Mouse (Mus musculus) heart, embryonic 16.5 days (tissue): ENCODE measurements around the gene Prune1. TPM values are rescaled to one million over a fixed set of nuclear protein-coding genes. Genes with fewer than 3 reads are reported as not detected.
A peak's percentile ranks its signal among the peaks of the same experiment; 100 is the strongest.

Experiments used
- ATAC-seq: fragments of 200-750 bp; cut with Nextera tagmentation; replicated peaks from 2 replicates; pipeline ENCODE4 v1.8.0; 2017; ENCODE audit warnings: moderate number of reproducible peaks; ENCODE audit not compliant: insufficient read depth, low FRiP score; ENCODE audit errors: extremely low read depth
- H3K27ac ChIP-seq: fragments of 300-500 bp; sonication (generic); 2 replicates; pipeline ENCODE4 v1.5.1; 2014; ENCODE audit warnings: mild to moderate bottlenecking, low read length, control low read depth, moderate library complexity
- H3K27me3 ChIP-seq: fragments of 300-500 bp; sonication (generic); 2 replicates; pipeline ENCODE4 v1.6.1; 2014; ENCODE audit warnings: low read length, mixed read lengths; ENCODE audit not compliant: control insufficient read depth, insufficient read depth
- H3K36me3 ChIP-seq: fragments of 300-500 bp; sonication (generic); 2 replicates; pipeline ENCODE4 v1.6.1; 2014; ENCODE audit not compliant: control insufficient read depth, insufficient read depth
- H3K4me1 ChIP-seq: fragments of 300-500 bp; sonication (generic); 2 replicates; pipeline ENCODE4 v1.6.1; 2014; ENCODE audit warnings: low read length, mixed read lengths; ENCODE audit not compliant: control insufficient read depth, insufficient read depth
- H3K4me2 ChIP-seq: fragments of 300-500 bp; sonication (generic); 2 replicates; pipeline ENCODE4 v1.6.1; 2014; ENCODE audit warnings: low read depth, mild to moderate bottlenecking, control low read depth, low read length
- H3K4me3 ChIP-seq: fragments of 300-500 bp; sonication (generic); 2 replicates; pipeline ENCODE4 v1.5.1; 2014; ENCODE audit warnings: mild to moderate bottlenecking, control low read depth, low read length
- H3K9ac ChIP-seq: fragments of 300-500 bp; sonication (generic); 2 replicates; pipeline ENCODE4 v1.6.1; 2014; ENCODE audit warnings: low read length, control low read depth
- H3K9me3 ChIP-seq: fragments of 300-500 bp; sonication (generic); replicated peaks from 2 replicates; pipeline ENCODE4 v1.6.1; 2016; ENCODE audit warnings: low read length; ENCODE audit not compliant: control insufficient read depth
- WGBS: fragments of 180-500 bp; shearing (Covaris S2); extraction: QIAGEN DNeasy Blood & Tissue Kit; methylation state at CpG from one replicate; pipeline ENCODE4 v1.1.7; 2014; 5-methylcytosine and 5-hydroxymethylcytosine counted together
- polyA plus RNA-seq: library from polyadenylated mRNA; unstranded; fragments of >200 nt; fragmentation: Nextera tagmentation; extraction: Ambion mirVana; gene quantifications from 2 replicates; pipeline ENCODE4 v1.2.1, GENCODE M21; 2015

Gene Prune1
- polyA plus RNA-seq, 1 experiment from 2014 or later = 31.4 TPM

DNA sequence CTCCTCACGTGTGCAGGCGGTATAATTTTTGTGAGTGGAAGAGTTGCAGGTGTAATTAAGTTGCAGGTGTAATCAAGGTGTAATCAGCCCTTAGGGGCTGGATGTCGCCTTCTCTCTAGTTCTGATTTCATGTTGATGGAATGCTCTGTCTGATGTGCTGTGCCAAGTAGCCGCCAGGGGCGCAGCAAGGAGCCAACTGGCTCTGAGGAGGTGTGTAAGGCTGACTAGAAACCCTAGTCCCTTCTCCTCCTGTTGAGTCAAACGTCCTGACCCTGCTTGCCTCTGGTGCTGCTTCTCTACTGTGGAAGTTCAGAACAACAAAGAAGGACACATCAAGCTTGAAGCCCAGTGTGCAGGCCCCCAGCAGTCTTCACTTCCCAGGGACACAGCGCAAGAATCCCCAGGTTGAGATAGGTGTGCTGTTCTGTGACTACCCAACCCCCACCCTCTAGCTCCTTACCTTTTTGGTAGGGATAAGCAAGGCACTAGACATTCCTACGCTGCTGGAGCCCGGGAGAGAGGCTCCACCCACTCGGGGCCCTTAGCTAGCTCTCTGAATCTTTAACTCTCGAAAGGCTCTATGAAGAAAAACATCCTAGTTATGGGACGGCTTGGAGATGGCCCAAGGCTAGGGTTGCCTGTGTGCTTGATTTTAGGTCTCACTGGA lies 35.7 kb upstream of the Prune1 start:
- ATAC-seq = no peak
- peak overlapping the region; percentile 3 for H3K4me3 ChIP-seq

DNA sequence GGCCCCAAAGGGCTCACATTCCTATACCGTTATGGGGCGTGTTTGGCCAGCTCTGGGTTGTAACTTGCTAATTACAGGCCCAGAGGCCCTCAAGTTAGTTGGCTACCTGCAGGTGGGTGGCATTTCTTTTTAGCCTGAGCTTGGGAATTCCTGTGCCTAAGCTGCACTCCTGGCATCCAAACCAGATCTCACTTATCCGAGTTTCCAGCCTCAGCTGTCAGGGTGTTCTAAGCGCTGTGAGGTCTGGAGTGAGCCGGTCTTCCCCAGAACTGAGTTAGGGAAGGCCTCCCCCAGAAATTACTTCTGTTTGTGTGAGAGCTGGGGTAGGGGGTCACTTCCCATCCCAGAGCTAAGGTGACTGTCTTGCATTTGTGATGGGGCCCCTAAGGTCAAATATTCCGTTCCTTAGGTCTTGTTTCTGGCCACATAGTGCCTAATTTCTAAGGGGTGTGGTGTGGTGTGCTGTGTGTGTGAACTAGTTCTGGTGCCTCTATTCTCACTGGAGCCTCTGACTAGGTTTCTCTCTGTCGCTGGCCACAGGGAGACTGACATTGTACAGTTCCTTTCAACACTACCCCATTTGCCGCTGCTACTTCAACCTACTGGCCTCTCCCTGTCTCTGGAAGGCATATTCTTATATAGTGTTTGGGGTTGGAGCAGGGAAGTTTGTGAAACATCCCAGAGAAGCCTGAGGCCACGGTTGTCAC lies 34.1 kb upstream of the Prune1 start:
- H3K27me3 ChIP-seq = no peaks in the 10 kb centered on the region
- H3K9me3 ChIP-seq = no peaks in the 10 kb centered on the region
- WGBS = 6% methylated on average over 9 of the region's 9 CpGs
- H3K9ac ChIP-seq = peak overlapping the region; percentile 99
- peak overlapping the region; percentile 96 for H3K27ac ChIP-seq
- peak overlapping the region; percentile 94 for H3K4me2 ChIP-seq
- peak overlapping the region; percentile 93 for H3K4me3 ChIP-seq
- ATAC-seq = no peak
- H3K4me1 ChIP-seq = peaks cover 38% of the 10 kb centered on the region
- peaks cover 13% of the 10 kb centered on the region for H3K36me3 ChIP-seq

More for the DNA sequence above, 35.7 kb upstream of the Prune1 start:
- Histone ChIP-seq H3K9ac (peak overlapping the region; percentile 15), H3K9me3 (no peaks in the 10 kb centered on the region), H3K27me3 (no peaks in the 10 kb centered on the region), H3K4me2 (peak overlapping the region; percentile 54), H3K4me1 (peaks cover 36% of the 10 kb centered on the region), H3K36me3 (peaks cover 29% of the 10 kb centered on the region), H3K27ac (peak overlapping the region; percentile 76)
- WGBS = 16% methylated on average over 12 of the region's 12 CpGs

DNA sequence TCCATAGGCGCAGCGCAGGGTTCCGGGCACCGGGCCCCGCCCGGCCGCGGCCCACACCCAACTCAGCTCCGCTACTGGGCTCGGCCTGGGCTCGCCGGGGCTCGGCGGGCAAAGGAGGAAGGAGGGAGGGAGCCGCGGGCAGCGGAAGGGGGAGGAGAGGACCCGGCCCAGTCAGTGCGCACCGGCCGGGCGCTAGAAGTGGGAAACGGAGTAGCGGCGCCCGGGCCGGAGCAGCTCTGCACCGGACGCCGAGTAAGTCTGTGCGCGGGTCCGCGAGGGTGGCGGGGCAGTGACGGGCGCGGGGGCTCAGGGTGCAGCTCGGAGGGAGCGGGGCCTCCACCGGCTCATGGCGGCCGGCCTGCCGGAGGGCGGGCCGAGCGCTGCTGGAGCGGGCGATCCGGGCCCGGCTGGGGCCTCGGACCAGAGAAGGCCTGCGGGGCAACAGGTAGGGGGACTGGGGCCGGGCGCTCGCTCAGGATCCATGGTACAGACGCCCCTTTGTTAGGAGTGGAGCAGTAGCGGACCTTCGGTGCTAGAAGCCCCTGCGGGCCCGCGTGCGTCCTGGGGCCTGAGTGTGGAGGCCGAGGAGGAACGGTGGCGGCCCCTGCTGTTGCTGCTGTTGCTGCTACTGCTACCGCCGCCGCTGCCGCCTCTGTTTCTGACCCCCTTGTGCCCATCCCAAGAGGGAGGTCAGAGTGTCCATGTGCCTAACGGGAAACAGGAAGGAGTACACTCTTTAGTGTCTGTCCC lies 33.4 kb upstream of the Prune1 start:
- Histone ChIP-seq H3K4me2 (peak overlapping the region; percentile 94), H3K36me3 (peaks cover 6% of the 10 kb centered on the region), H3K27ac (peak overlapping the region; percentile 96), H3K4me1 (peaks cover 38% of the 10 kb centered on the region), H3K9me3 (no peaks in the 10 kb centered on the region), H3K4me3 (peak overlapping the region; percentile 93), H3K9ac (peak overlapping the region; percentile 99), H3K27me3 (no peaks in the 10 kb centered on the region)
- ATAC-seq = peak; percentile 91
- WGBS = under 1% methylated on average over 70 of the region's 71 CpGs

DNA sequence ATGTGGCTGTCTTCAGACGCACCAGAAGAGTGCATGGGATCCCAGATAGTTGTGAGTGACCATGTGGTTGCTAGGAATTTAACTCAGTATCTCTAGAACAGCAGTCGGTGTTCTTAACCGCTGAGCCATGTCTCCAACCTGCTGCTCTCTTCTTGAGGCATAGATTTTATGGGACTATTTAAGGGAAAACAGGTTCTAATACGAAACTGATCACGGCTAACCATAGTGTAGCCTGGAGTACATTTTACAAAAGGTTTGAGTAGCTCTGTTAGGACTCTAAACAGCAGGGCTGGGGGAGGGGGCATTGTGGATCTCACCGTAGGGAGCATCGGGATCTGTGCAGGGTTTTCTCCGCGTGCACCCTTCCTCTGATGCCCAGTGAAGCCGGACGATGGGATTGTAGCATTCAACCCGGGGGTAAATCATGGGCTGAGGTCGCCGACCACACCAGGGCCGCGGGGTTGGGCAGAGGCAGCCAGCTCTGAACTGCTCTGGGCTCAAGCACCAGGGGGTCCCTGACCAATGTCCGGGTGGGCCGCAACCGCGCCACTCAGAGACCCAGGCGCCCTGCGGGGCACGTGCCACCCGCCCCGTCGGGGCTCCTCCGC lies 32.7 kb upstream of the Prune1 start, which contains the start of gene Cers2:
Gene Cers2 (plus strand): TSS at position 306 of the 608 bp plus-strand sequence.
- WGBS = 4% methylated on average over 27 of the region's 27 CpGs
- Histone ChIP-seq H3K36me3 (no peaks in the 10 kb centered on the region), H3K9ac (peak within 1 kb of the TSS; percentile 99), H3K27me3 (no peaks in the 10 kb centered on the region), H3K4me1 (peaks cover 38% of the 10 kb centered on the region), H3K4me2 (peak within 1 kb of the TSS; percentile 94), H3K9me3 (no peaks in the 10 kb centered on the region), H3K27ac (peak within 1 kb of the TSS; percentile 96), H3K4me3 (peak within 1 kb of the TSS; percentile 93)
- no peak for ATAC-seq

DNA sequence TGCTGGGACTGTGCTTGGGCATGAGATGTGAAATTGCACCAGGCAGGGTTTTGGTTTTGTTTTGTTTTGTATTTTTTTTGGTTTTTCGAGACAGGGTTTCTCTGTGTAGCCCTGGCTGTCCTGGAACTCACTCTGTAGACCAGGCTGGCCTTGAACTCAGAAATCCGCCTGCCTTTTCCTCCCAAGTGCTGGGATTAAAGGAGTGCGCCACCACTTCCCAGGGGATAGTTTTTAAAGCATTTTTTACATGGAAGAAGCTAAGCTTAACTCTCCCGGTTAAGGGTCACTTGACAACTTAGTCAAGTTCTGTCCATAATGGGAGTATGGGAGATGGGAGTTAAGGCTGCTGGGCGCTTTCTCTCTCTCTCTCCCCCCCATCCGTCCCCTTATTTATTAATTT lies 32.2 kb upstream of the Prune1 start:
- H3K9me3 ChIP-seq = no peaks in the 10 kb centered on the region
- no peaks in the 10 kb centered on the region for H3K27me3 ChIP-seq
- ATAC-seq = no peak
- peaks cover 34% of the 10 kb centered on the region for H3K4me1 ChIP-seq
- peak overlapping the region; percentile 94 for H3K4me2 ChIP-seq
- WGBS = 67% methylated on average over 6 of the region's 6 CpGs
- no peaks in the 10 kb centered on the region for H3K36me3 ChIP-seq
- H3K4me3 ChIP-seq = peak overlapping the region; percentile 93
- H3K27ac ChIP-seq = no peak overlapping the region
- no peak overlapping the region; the same call in 1 of the 2 replicates for H3K9ac ChIP-seq

DNA sequence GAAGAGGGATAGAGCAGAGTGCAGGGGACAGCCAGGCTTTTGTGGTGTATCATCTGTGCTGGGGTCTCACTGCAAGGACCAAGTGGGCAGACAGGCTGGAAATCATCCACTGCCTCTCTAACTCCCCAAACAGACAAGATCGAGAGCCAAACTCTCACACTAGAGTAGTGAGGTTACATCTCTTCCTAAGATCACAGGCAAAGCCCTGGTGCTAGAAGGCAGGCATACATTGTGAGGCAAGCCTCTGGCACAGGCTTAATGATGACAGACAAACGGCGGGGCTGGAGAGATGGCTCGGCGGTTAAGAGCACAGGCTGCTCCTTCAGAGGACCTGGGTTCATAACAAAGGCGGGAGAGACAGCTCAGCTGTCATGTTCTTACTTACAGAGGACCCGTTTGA lies 31.6 kb upstream of the Prune1 start:
- Histone ChIP-seq H3K9me3 (no peaks in the 10 kb centered on the region), H3K27me3 (no peaks in the 10 kb centered on the region), H3K36me3 (no peaks in the 10 kb centered on the region), H3K9ac (no peak overlapping the region), H3K27ac (no peak overlapping the region), H3K4me3 (no peak overlapping the region), H3K4me2 (no peak overlapping the region), H3K4me1 (peaks cover 28% of the 10 kb centered on the region)
- ATAC-seq = no peak
- WGBS = 45% methylated on average over 7 of the region's 7 CpGs

DNA sequence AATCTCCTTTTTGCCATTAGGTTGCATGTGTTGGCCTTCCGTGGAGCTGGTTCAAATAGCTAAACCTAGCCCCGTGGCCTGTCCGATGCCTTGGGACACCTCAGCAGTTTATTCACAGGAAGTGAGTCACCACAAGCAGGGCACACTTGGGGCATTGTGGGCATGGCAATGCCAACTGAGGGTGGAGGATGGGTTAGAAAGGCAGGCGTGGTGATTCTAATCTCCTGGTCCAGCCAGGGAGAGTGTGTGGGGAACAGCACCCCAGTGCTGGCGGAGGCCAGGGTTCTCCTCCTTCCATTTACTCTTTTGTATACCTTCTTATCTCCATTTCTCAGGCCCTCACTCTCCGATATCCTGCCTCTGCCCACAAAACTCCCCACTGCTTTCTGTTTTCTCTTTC lies 30.7 kb upstream of the Prune1 start:
- no peak overlapping the region for H3K9ac ChIP-seq
- WGBS = 61% methylated on average over 6 of the region's 6 CpGs
- H3K27me3 ChIP-seq = no peaks in the 10 kb centered on the region
- ATAC-seq = no peak
- no peak overlapping the region for H3K27ac ChIP-seq
- H3K4me3 ChIP-seq = no peak overlapping the region
- H3K4me1 ChIP-seq = peaks cover 21% of the 10 kb centered on the region
- H3K4me2 ChIP-seq = no peak overlapping the region
- H3K9me3 ChIP-seq = no peaks in the 10 kb centered on the region
- no peaks in the 10 kb centered on the region for H3K36me3 ChIP-seq

DNA sequence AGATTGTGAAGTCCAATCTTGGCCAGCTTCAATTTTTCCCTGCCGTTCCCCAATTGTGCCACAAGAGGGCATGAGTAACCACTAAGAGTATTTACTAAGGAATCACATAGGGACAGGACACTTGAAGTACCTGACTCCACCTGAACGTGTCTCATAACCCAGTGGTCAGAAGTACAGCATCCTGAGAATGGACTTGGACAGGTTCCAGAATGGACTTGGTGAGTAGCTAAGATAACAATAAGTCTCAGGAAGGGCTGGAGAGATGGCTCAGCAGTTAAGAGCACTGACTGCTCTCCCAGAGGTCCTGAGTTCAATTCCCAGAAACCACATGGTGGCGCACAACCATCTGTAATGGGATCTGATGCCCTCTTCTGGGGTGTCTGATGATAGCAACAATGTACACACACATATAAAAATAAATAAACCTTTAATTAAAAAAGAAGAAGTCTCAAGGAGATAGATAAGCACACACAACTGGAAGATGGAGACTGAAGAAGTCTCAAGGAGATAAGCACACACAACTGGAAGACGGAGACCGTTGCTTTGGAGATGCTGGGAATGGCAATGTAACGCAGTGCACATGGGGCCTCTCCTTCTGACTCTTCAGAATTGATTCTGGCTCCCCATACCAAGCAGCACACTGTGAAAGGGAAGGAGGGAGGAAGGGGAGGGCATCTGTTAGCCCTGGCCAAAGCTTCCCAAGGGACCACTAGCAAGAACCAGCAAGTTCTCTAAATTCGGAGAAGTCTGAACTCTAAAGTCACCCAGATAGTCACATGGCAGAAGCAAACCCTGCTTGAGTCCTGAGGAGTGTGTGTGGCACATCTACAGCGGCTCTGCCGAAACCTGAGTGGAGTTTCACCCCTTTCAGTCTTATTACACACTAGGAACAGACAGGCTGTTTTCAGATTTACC lies 29.3 kb upstream of the Prune1 start:
- no peak overlapping the region for H3K4me2 ChIP-seq
- no peaks in the 10 kb centered on the region for H3K9me3 ChIP-seq
- 64% methylated on average over 9 of the region's 9 CpGs for WGBS
- H3K27me3 ChIP-seq = no peaks in the 10 kb centered on the region
- H3K27ac ChIP-seq = no peak overlapping the region
- no peak overlapping the region for H3K4me3 ChIP-seq
- ATAC-seq = no peak
- H3K36me3 ChIP-seq = no peaks in the 10 kb centered on the region
- H3K9ac ChIP-seq = no peak overlapping the region
- H3K4me1 ChIP-seq = peaks cover 11% of the 10 kb centered on the region
